Mouse (Mus musculus) right cerebral cortex, postnatal 10 days (tissue): ENCODE measurements around the gene Snapc1.

Experiments used
- DNase-seq, 2 experiments: peaks; one replicate each; pipeline ENCODE4 v3.0.0; 2021; ENCODE audit warnings: low spot score in 2 of 2

The Snapc1 gene

GRCm38 (mm10) chr12:73964291-73965281 is at the start of gene Snapc1:
Gene Snapc1 (plus strand): TSS chr12:73964481.
- DNase-seq = peak; percentile 98

- DNase-seq = no peak
Observed at GRCm38 (mm10) chr12:73918479-73918878, 45.8 kb upstream of the Snapc1 start.

GRCm38 (mm10) chr12:73930266-73930665 is 34.0 kb upstream of the Snapc1 start:
- DNase-seq = no peak

GRCm38 (mm10) chr12:73931274-73931673 is 33.0 kb upstream of the Snapc1 start:
- peak in 1 of 2 experiments; percentile 40 for DNase-seq

- no peak for DNase-seq
Observed at GRCm38 (mm10) chr12:73934528-73934927, 29.8 kb upstream of the Snapc1 start.

GRCm38 (mm10) chr12:73937353-73937752 is 26.9 kb upstream of the Snapc1 start, which contains the start of gene Gm49321:
Gene Gm49321 (plus strand): TSS chr12:73937653.
- no peak for DNase-seq

GRCm38 (mm10) chr12:73939542-73939941 is 24.7 kb upstream of the Snapc1 start:
- DNase-seq = no peak

GRCm38 (mm10) chr12:73948415-73948814 is 15.9 kb upstream of the Snapc1 start:
- DNase-seq = no peak

GRCm38 (mm10) chr12:73949318-73950058 is 14.8 kb upstream of the Snapc1 start:
- peak; percentile 43 to 63 for DNase-seq

GRCm38 (mm10) chr12:73952879-73953278 is 11.4 kb upstream of the Snapc1 start:
- DNase-seq = peak; percentile 64 to 77

GRCm38 (mm10) chr12:73953420-73954186 is 10.7 kb upstream of the Snapc1 start:
- DNase-seq = no peak

GRCm38 (mm10) chr12:73954785-73955184 is 9.5 kb upstream of the Snapc1 start:
- DNase-seq = no peak

GRCm38 (mm10) chr12:73957676-73958075 is 6.6 kb upstream of the Snapc1 start:
- peak; percentile 46 to 71 for DNase-seq

GRCm38 (mm10) chr12:73958830-73959229 is 5.5 kb upstream of the Snapc1 start:
- no peak for DNase-seq

GRCm38 (mm10) chr12:73969142-73969541 is 4.9 kb downstream of the Snapc1 start:
- no peak for DNase-seq

GRCm38 (mm10) chr12:73974584-73974983 is 10.3 kb downstream of the Snapc1 start:
- DNase-seq = no peak

GRCm38 (mm10) chr12:73978144-73978543 is 13.9 kb downstream of the Snapc1 start:
- DNase-seq = no peak

GRCm38 (mm10) chr12:73979667-73980066 is 15.4 kb downstream of the Snapc1 start:
- no peak for DNase-seq

GRCm38 (mm10) chr12:73982533-73982932 is 18.3 kb downstream of the Snapc1 start:
- DNase-seq = peak; percentile 93

GRCm38 (mm10) chr12:73986299-73986698 is 22.0 kb downstream of the Snapc1 start:
- no peak for DNase-seq

- DNase-seq = no peak
Observed at GRCm38 (mm10) chr12:73988393-73989008, 24.2 kb downstream of the Snapc1 start.
